Mouse (Mus musculus): ENCODE data around the gene Myoc.

DNA sequence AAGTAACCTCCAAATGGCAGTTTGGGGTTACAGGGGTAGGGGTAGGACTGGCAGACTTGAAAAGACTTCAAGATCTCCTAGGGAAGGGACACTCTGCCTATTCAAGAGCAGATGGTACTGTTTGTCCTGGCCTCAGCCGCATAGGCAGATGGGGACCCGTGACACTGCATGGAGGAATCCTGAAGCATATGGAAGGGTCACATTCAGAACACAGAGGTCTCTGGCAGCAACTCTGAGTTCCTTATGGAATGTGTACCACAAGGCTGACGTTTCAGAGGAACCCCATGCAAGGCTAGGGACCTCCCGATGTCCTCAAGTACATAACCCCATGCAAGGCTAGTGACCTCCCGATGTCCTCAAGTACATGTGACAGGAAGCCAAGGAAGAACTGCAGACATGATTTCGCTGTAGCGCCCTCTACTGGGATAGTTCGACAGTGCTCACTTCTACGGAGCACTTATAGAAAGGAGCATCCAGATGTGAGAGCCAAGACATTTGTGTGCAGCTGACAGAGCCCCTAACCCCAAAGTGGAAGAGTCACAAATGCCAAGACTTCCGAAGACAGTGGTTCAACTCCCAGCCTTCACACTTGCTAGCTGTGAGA, 7.2 kb downstream of the Myoc start:
- TF ChIP-seq CTCF (IDR thresholded peaks at IDR 0.05; ENCODE audit: extremely low read depth, insufficient read depth, insufficient read length, insufficient replicate concordance): no peak
- TF ChIP-seq POLR2A (IDR thresholded peaks at IDR 0.05; ENCODE audit: low read depth, low read length): no peak
